In genomic region chr14:27238600-27239118, GRCm38 (mm10) we compare ENCODE assay signal across 13 mouse cellular contexts.
DNase-seq lines count a peak whose midpoint lies in the region; ATAC-seq and TF ChIP-seq lines count a peak whose summit lies in the region.
"Had no signal": no experiment of that assay in that cellular context is flagged by ENCODE, and none has a peak within 500 bp of the region (broad histone marks: within the 10 kb centered on the region; RNA-seq: fewer than 3 reads in every experiment).

No protein-coding gene starts in this region.

- no peaks in the 10 kb centered on the region for H3K36me3 ChIP-seq in stomach, embryonic 14.5 days (ENCODE audit: control insufficient read depth, insufficient read depth, low read length)
- H3K36me3 ChIP-seq in stomach, postnatal 0 days (ENCODE audit: control insufficient read depth, insufficient read depth, low read length): no peaks in the 10 kb centered on the region
- H3K36me3 ChIP-seq in stomach, embryonic 15.5 days: no peaks in the 10 kb centered on the region
- H3K36me3 ChIP-seq: forebrain, embryonic 15.5 days; liver, embryonic 15.5 days had no signal

- no peak overlapping the region for H3K9ac ChIP-seq in stomach, embryonic 14.5 days (replicated peaks; ENCODE audit: low read depth, low read length)
- no peak overlapping the region for H3K9ac ChIP-seq in stomach, postnatal 0 days (ENCODE audit: low read length)
- H3K9ac ChIP-seq in stomach, embryonic 15.5 days: no peak overlapping the region
- H3K9ac ChIP-seq: forebrain, embryonic 15.5 days; liver, embryonic 15.5 days had no signal

- H3K4me3 ChIP-seq in stomach, embryonic 14.5 days (ENCODE audit: low read depth, low read length): no peak overlapping the region
- no peak overlapping the region for H3K4me3 ChIP-seq in stomach, postnatal 0 days (ENCODE audit: low read depth, low read length)
- no peak overlapping the region for H3K4me3 ChIP-seq in stomach, embryonic 15.5 days (replicated peaks)
- H3K4me3 ChIP-seq: forebrain, embryonic 15.5 days; liver, embryonic 15.5 days had no signal

- no peaks in the 10 kb centered on the region for H3K9me3 ChIP-seq in stomach, embryonic 14.5 days (ENCODE audit: control insufficient read depth, low read depth, low read length)
- no peaks in the 10 kb centered on the region for H3K9me3 ChIP-seq in stomach, postnatal 0 days (ENCODE audit: control insufficient read depth, low read length)
- no peaks in the 10 kb centered on the region for H3K9me3 ChIP-seq in stomach, embryonic 15.5 days
- H3K9me3 ChIP-seq: forebrain, embryonic 15.5 days; liver, embryonic 15.5 days had no signal

- peak; percentile 58 for DNase-seq in cerebellum, adult 9-10 months
- no peak for DNase-seq in cerebellum, adult 11-12 months
- DNase-seq in kidney, adult 9 months: peak; percentile 38
- no peak for DNase-seq in kidney, postnatal 10 days
- no peak for DNase-seq in stomach, postnatal 0 days (ENCODE audit: low spot score)
- no peak for DNase-seq in adrenal gland, postnatal 36 days
- DNase-seq: left cerebral cortex, postnatal 4 days; midbrain, embryonic 14.5 days had no signal

- no peak for ATAC-seq in stomach, embryonic 14.5 days (ENCODE audit: insufficient number of reproducible peaks, insufficient read depth, low FRiP score, low read depth)
- no peak for ATAC-seq in stomach, postnatal 0 days (ENCODE audit: low FRiP score, low TSS enrichment)
- ATAC-seq in stomach, embryonic 15.5 days (ENCODE audit: insufficient read depth, low FRiP score, low read depth): no peak
- ATAC-seq: forebrain, embryonic 15.5 days; Patski had no signal

- H3K27me3 ChIP-seq in stomach, embryonic 14.5 days (ENCODE audit: control insufficient read depth, insufficient read depth, low read length): no peaks in the 10 kb centered on the region
- H3K27me3 ChIP-seq in stomach, postnatal 0 days (ENCODE audit: control insufficient read depth, insufficient read depth, low read length): no peaks in the 10 kb centered on the region
- H3K27me3 ChIP-seq in stomach, embryonic 15.5 days (replicated peaks): no peaks in the 10 kb centered on the region
- H3K27me3 ChIP-seq: forebrain, embryonic 15.5 days; liver, embryonic 15.5 days; Patski had no signal

- TF ChIP-seq EP300 in stomach, postnatal 0 days (optimal IDR thresholded peaks at IDR 0.05): no peak

- H3K27ac ChIP-seq in stomach, embryonic 14.5 days (ENCODE audit: low read length): no peak overlapping the region
- no peak overlapping the region for H3K27ac ChIP-seq in stomach, postnatal 0 days (replicated peaks)
- no peak overlapping the region for H3K27ac ChIP-seq in stomach, embryonic 15.5 days
- H3K27ac ChIP-seq: forebrain, embryonic 15.5 days; liver, embryonic 15.5 days had no signal

- no peak for TF ChIP-seq CTCF in stomach, postnatal 0 days (IDR thresholded peaks at IDR 0.05; ENCODE audit: low read depth)

- peak overlapping the region; percentile 25; the same call in 1 of the 2 replicates for H3K4me2 ChIP-seq in stomach, embryonic 14.5 days (replicated peaks; ENCODE audit: low read depth, low read length)
- no peak overlapping the region for H3K4me2 ChIP-seq in stomach, postnatal 0 days (replicated peaks; ENCODE audit: low read depth)
- 0 out of 2 replicates have a peak overlapping the region, but pooled peaks have one; percentile 35 for H3K4me2 ChIP-seq in stomach, embryonic 15.5 days
- H3K4me2 ChIP-seq: forebrain, embryonic 15.5 days had no signal

- peaks cover 7% of the 10 kb centered on the region; the same call in 1 of the 2 replicates for H3K4me1 ChIP-seq in stomach, embryonic 14.5 days (ENCODE audit: control insufficient read depth, insufficient read depth, low read length)
- no peaks in the 10 kb centered on the region for H3K4me1 ChIP-seq in stomach, postnatal 0 days (replicated peaks; ENCODE audit: control insufficient read depth, insufficient read depth)
- peaks cover 11% of the 10 kb centered on the region; the same call in 1 of the 2 replicates for H3K4me1 ChIP-seq in stomach, embryonic 15.5 days
- H3K4me1 ChIP-seq: forebrain, embryonic 15.5 days; liver, embryonic 15.5 days had no signal

- WGBS in stomach, embryonic 14.5 days: 65% methylated on average over 8 of the region's 8 CpGs
- WGBS in stomach, postnatal 0 days: 72% methylated on average over 8 of the region's 8 CpGs
- WGBS in stomach, embryonic 15.5 days: 67% methylated on average over 8 of the region's 8 CpGs

Comparison
In these comparisons a context has a peak if more than half of its experiments do, and no peak if none do; other contexts are left out.
1. DNase-seq: peak in cerebellum, adult 9-10 months (single experiment) and kidney, adult 9 months (single experiment); none in cerebellum, adult 11-12 months (single experiment), kidney, postnatal 10 days (single experiment), stomach, postnatal 0 days (single experiment) and adrenal gland, postnatal 36 days (0 of 2).